8 mouse cellular contexts compared by ENCODE assay signal in the genomic region with DNA sequence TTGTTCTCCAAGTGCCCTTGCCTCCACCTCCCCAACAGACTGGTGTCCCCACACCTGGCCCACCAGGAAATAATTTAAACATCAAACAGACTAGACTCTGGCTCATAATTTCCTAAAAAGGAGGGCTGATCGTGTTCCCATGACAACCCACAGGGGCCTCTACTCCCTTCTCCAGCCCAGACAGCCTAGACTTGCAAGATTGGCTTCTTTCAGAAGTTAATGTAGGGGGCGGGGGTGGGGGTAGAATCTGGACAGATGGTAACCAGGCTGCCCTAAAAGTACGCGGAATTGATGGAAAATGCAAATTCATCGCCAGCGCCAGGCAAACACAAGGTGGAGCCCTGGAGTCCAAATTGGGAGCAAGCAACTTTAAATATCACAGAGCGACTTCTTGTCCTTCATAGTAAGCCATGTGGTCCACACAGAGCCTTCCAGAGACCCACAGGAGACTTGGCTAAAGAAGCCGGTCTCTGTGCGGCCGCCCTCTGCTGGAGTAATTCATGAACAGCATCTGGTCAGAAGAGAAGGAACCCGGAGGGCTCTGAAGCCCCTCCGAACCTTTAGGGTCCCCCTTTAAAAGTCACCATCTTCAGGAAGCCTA. TPM values are rescaled to one million over a fixed set of nuclear protein-coding genes. Genes with fewer than 3 reads are reported as not detected.
DNase-seq lines count a peak whose midpoint lies in the region; ATAC-seq lines count a peak whose summit lies in the region.

No protein-coding gene starts in this region.

- H3K4me1 ChIP-seq in heart, embryonic 12.5 days (replicated peaks): no peaks in the 10 kb centered on the region

- H3K27me3 ChIP-seq in heart, embryonic 12.5 days (replicated peaks): peaks cover 17% of the 10 kb centered on the region; the same call in 1 of the 2 replicates

- no peak overlapping the region for H3K27ac ChIP-seq in heart, embryonic 12.5 days (ENCODE audit: poor library complexity, severe bottlenecking)

- no peak overlapping the region for H3K4me3 ChIP-seq in heart, embryonic 12.5 days

- 41% methylated on average over 12 of the region's 12 CpGs for WGBS in heart, embryonic 12.5 days

- no peak for ATAC-seq in heart, embryonic 12.5 days (ENCODE audit: insufficient number of reproducible peaks, low FRiP score)

- no peaks in the 10 kb centered on the region for H3K36me3 ChIP-seq in heart, embryonic 12.5 days

- 0 out of 2 replicates have a peak, but pooled peaks cover 7% of the 10 kb centered on the region for H3K9me3 ChIP-seq in heart, embryonic 12.5 days (replicated peaks)

- peak; percentile 96 for DNase-seq in heart, adult 11 months
- peak; percentile 85 for DNase-seq in R1 (ENCODE audit: low read depth, low spot score)
- peak; percentile 74 to 79 for DNase-seq in cerebellum, postnatal 36 days
- peak; percentile 45 for DNase-seq in heart, adult 8-10 months (ENCODE audit: low spot score)
- DNase-seq in kidney, postnatal 10 days: peak; percentile 82
- peak; percentile 80 for DNase-seq in lung, postnatal 10 days
- DNase-seq in spleen, postnatal 36 days (ENCODE audit: low spot score in 2 of 2): peak; percentile 7 to 15

- no peak overlapping the region for H3K9ac ChIP-seq in heart, embryonic 12.5 days

- H3K4me2 ChIP-seq in heart, embryonic 12.5 days: no peak overlapping the region

RNA-seq across cellular contexts. Expression of gene Scn8a, which starts 31.0 kb away (rescaled TPM):
- polyA plus RNA-seq in heart, embryonic 12.5 days (2016; fragmentation: Nextera tagmentation; extraction: Ambion mirVana): 0.54 and 0.69 TPM in 2 replicates
- 1 to 10 TPM in 1 of 4 experiments, under 1 TPM in 2, not detected in 1; 0.41 to 1.2 (median 0.55) TPM for total RNA-seq in heart, adult 8-10 months (2022)

Comparison
In these comparisons a context has a peak if more than half of its experiments do, and no peak if none do; other contexts are left out.
1. DNase-seq: peak in every context shown above with its lines; median percentile 96 in heart, adult 11 months; 85 in R1; 82 in kidney, postnatal 10 days; 80 in lung, postnatal 10 days; 76 in cerebellum, postnatal 36 days; 45 in heart, adult 8-10 months; 11 in spleen, postnatal 36 days.